Mouse (Mus musculus): ENCODE data around the gene Prmt9.

DNA sequence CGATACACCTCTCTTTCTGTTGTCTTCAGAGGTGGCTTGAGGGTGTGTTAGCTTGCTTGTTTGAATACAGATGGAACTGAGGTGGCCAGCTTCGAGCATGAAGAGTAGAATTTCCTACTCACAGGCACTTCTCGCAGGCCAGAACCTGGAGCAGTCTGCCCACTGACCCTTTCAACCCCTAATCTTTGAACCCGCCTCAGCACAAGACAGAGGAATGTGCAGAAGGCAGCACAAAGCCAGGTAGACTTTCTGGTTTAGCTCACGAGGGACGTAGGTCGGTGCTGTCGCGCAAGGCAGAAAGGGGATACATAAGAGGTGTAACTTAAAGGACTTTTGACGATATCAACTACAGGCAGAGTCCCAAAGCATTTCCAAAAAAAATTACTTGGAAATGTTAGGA is 32.4 kb upstream of the Prmt9 start:
- TF ChIP-seq CTCF (IDR thresholded peaks at IDR 0.05), result no peak
- TF ChIP-seq POLR2A (IDR thresholded peaks at IDR 0.05; ENCODE audit: insufficient read depth, low read depth, low read length), result no peak

Measured in heart, adult 2 months (tissue).